Mouse (Mus musculus): ENCODE measurements around the gene Gm4881. TPM values are rescaled to one million over a fixed set of nuclear protein-coding genes. Genes with fewer than 3 reads are reported as not detected.

Gm4881 gene
- polyA plus RNA-seq, 1 experiment from 2014 or later: not detected

- 0 out of 2 replicates have a peak, but pooled peaks cover 6% of the 10 kb centered on the region for H3K4me1 ChIP-seq (replicated peaks; ENCODE audit: control insufficient read depth, insufficient read depth, low read length)
- no peak for ATAC-seq
- no peak overlapping the region for H3K9ac ChIP-seq (ENCODE audit: low read depth, low read length)
- H3K4me3 ChIP-seq (ENCODE audit: low read depth, low read length): no peak overlapping the region
- H3K36me3 ChIP-seq (ENCODE audit: control insufficient read depth, insufficient read depth): peaks cover 46% of the 10 kb centered on the region
- H3K27me3 ChIP-seq (replicated peaks; ENCODE audit: control insufficient read depth, insufficient read depth, low read length): no peaks in the 10 kb centered on the region
- no peak overlapping the region for H3K27ac ChIP-seq (ENCODE audit: low read depth, low read length)
- no peaks in the 10 kb centered on the region for H3K9me3 ChIP-seq (ENCODE audit: control insufficient read depth)
- WGBS: 79% methylated on average over 6 of the region's 6 CpGs
- H3K4me2 ChIP-seq (replicated peaks; ENCODE audit: low read depth): no peak overlapping the region
- TF ChIP-seq CTCF (IDR thresholded peaks at IDR 0.05; ENCODE audit: low read depth): no peak
These were observed 54.7 kb downstream of the Gm4881 start for GRCm38 (mm10) chr7:24889431-24890220.

- Histone ChIP-seq H3K4me1 (replicated peaks; ENCODE audit: control insufficient read depth, insufficient read depth, low read length) (0 out of 2 replicates have a peak, but pooled peaks cover 6% of the 10 kb centered on the region), H3K36me3 (ENCODE audit: control insufficient read depth, insufficient read depth) (peaks cover 46% of the 10 kb centered on the region), H3K4me2 (replicated peaks; ENCODE audit: low read depth) (peak overlapping the region; percentile 78; the same call in 1 of the 2 replicates), H3K9me3 (ENCODE audit: control insufficient read depth) (no peaks in the 10 kb centered on the region), H3K9ac (ENCODE audit: low read depth, low read length) (peak overlapping the region; percentile 100; the same call in 1 of the 2 replicates), H3K27ac (ENCODE audit: low read depth, low read length) (no peak overlapping the region), H3K4me3 (ENCODE audit: low read depth, low read length) (no peak overlapping the region; the same call in 1 of the 2 replicates), H3K27me3 (replicated peaks; ENCODE audit: control insufficient read depth, insufficient read depth, low read length) (no peaks in the 10 kb centered on the region)
- ATAC-seq: no peak
- no peak for TF ChIP-seq CTCF (IDR thresholded peaks at IDR 0.05; ENCODE audit: low read depth)
- WGBS: 48% methylated on average over 4 of the region's 4 CpGs
These were observed 57.2 kb downstream of the Gm4881 start for GRCm38 (mm10) chr7:24887096-24887495.

- WGBS: 29% methylated on average over 4 of the region's 4 CpGs
- H3K9ac ChIP-seq (ENCODE audit: low read depth, low read length): peak overlapping the region; percentile 100
- peaks cover 46% of the 10 kb centered on the region for H3K36me3 ChIP-seq (ENCODE audit: control insufficient read depth, insufficient read depth)
- no peak for ATAC-seq
- peak overlapping the region; percentile 78 for H3K4me2 ChIP-seq (replicated peaks; ENCODE audit: low read depth)
- no peak overlapping the region for H3K27ac ChIP-seq (ENCODE audit: low read depth, low read length)
- peak overlapping the region; percentile 98 for H3K4me3 ChIP-seq (ENCODE audit: low read depth, low read length)
- H3K4me1 ChIP-seq (replicated peaks; ENCODE audit: control insufficient read depth, insufficient read depth, low read length): 0 out of 2 replicates have a peak, but pooled peaks cover 6% of the 10 kb centered on the region
- H3K9me3 ChIP-seq (ENCODE audit: control insufficient read depth): no peaks in the 10 kb centered on the region
- H3K27me3 ChIP-seq (replicated peaks; ENCODE audit: control insufficient read depth, insufficient read depth, low read length): no peaks in the 10 kb centered on the region
- TF ChIP-seq CTCF (IDR thresholded peaks at IDR 0.05; ENCODE audit: low read depth): no peak
These were observed 58.0 kb downstream of the Gm4881 start for GRCm38 (mm10) chr7:24886308-24886633.

GRCm38 (mm10) chr7:24885468-24886307, 58.6 kb downstream of the Gm4881 start:
- H3K4me3 ChIP-seq (ENCODE audit: low read depth, low read length): peak overlapping the region; percentile 98
- H3K4me1 ChIP-seq (replicated peaks; ENCODE audit: control insufficient read depth, insufficient read depth, low read length): 0 out of 2 replicates have a peak, but pooled peaks cover 6% of the 10 kb centered on the region
- peaks cover 46% of the 10 kb centered on the region for H3K36me3 ChIP-seq (ENCODE audit: control insufficient read depth, insufficient read depth)
- H3K4me2 ChIP-seq (replicated peaks; ENCODE audit: low read depth): peak overlapping the region; percentile 78
- peak overlapping the region; percentile 100 for H3K9ac ChIP-seq (ENCODE audit: low read depth, low read length)
- ATAC-seq: no peak
- 13% methylated on average over 12 of the region's 12 CpGs for WGBS
- no peaks in the 10 kb centered on the region for H3K9me3 ChIP-seq (ENCODE audit: control insufficient read depth)
- TF ChIP-seq CTCF (IDR thresholded peaks at IDR 0.05; ENCODE audit: low read depth): no peak
- no peaks in the 10 kb centered on the region for H3K27me3 ChIP-seq (replicated peaks; ENCODE audit: control insufficient read depth, insufficient read depth, low read length)
- H3K27ac ChIP-seq (ENCODE audit: low read depth, low read length): no peak overlapping the region

- Histone ChIP-seq H3K27ac (ENCODE audit: low read depth, low read length) (peak overlapping the region; percentile 87), H3K4me3 (ENCODE audit: low read depth, low read length) (peak overlapping the region; percentile 98), H3K36me3 (ENCODE audit: control insufficient read depth, insufficient read depth) (peaks cover 41% of the 10 kb centered on the region), H3K4me1 (replicated peaks; ENCODE audit: control insufficient read depth, insufficient read depth, low read length) (0 out of 2 replicates have a peak, but pooled peaks cover 6% of the 10 kb centered on the region), H3K27me3 (replicated peaks; ENCODE audit: control insufficient read depth, insufficient read depth, low read length) (no peaks in the 10 kb centered on the region), H3K4me2 (replicated peaks; ENCODE audit: low read depth) (peak overlapping the region; percentile 78), H3K9me3 (ENCODE audit: control insufficient read depth) (no peaks in the 10 kb centered on the region), H3K9ac (ENCODE audit: low read depth, low read length) (peak overlapping the region; percentile 100)
- TF ChIP-seq CTCF (IDR thresholded peaks at IDR 0.05; ENCODE audit: low read depth): 0 out of 2 replicates have a peak, but pooled peaks have one; percentile 10
- ATAC-seq: no peak
- WGBS: under 1% methylated on average over 47 of the region's 47 CpGs
These were observed 59.5 kb downstream of the Gm4881 start for GRCm38 (mm10) chr7:24884693-24885291.
